ENCODE assay signal across 26 mouse cellular contexts in the genomic region with DNA sequence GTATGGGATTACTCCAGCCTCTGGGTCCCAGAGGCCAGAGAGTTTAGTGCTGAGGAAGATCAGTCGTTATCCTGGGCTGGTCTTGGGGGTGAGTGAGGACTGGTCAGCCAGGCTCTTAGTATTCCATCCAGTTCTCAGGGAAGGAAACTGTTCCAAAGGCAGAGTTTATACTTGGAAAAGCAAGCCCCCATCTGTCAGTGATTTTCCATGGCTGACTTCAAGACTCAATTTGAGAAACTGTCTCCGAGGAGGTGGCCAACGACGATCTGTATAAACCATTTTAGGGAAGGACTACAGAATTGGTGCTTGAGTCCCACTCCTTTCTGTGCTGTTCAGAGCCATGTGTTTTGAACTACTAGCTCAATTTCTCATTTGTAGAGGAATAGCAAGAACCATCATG. TPM values are rescaled to one million over a fixed set of nuclear protein-coding genes. Genes with fewer than 3 reads are reported as not detected.
DNase-seq lines count a peak whose midpoint lies in the region; TF ChIP-seq lines count a peak whose summit lies in the region.
"Had no signal": no experiment of that assay in that cellular context is flagged by ENCODE, and none has a peak within 500 bp of the region (broad histone marks: within the 10 kb centered on the region; RNA-seq: fewer than 3 reads in every experiment).

No protein-coding gene starts in this region.

- peaks cover 21% of the 10 kb centered on the region for H3K27me3 ChIP-seq in embryonic facial prominence, embryonic 10.5 days (replicated peaks; ENCODE audit: low read depth, poor library complexity, severe bottlenecking)
- H3K27me3 ChIP-seq: CH12.LX; embryonic facial prominence, embryonic 15.5 days; heart, embryonic 12.5 days; hindbrain, embryonic 13.5 days had no signal

- H3K4me1 ChIP-seq in olfactory bulb, adult 2 months (ENCODE audit: control insufficient read depth, insufficient read depth, low read length), result peaks cover 12% of the 10 kb centered on the region
- peaks cover 8% of the 10 kb centered on the region for H3K4me1 ChIP-seq in embryonic facial prominence, embryonic 10.5 days
- H3K4me1 ChIP-seq: embryonic facial prominence, embryonic 15.5 days; heart, embryonic 12.5 days had no signal

- peak; percentile 31 for DNase-seq in cerebellum, adult 9-10 months
- no peak for DNase-seq in cerebellum, adult 9-11 months
- DNase-seq in left cerebral cortex, adult 2 months (ENCODE audit: extremely low spot score in 1 of 2, low spot score in 2 of 2), result no peak
- no peak for DNase-seq in left cerebral cortex, adult 8-10 months (ENCODE audit: low spot score in 2 of 2)
- DNase-seq in embryonic facial prominence, embryonic 10.5 days (ENCODE audit: low spot score), result no peak
- DNase-seq: adrenal gland, postnatal 10 days; adrenal gland, postnatal 36 days; B cell, adult 2 months; cerebellum, adult 11-12 months; cerebellum, postnatal 10 days; cerebellum, postnatal 36 days; forebrain, postnatal 0 days; gastrocnemius, adult 2 months; gastrocnemius, postnatal 25 days; heart, adult 18-20 months; heart, postnatal 10 days; heart, postnatal 36 days had no signal

- WGBS in olfactory bulb, adult 2 months, result 87% methylated on average over 4 of the region's 4 CpGs
- 87% methylated on average over 4 of the region's 4 CpGs for WGBS in embryonic facial prominence, embryonic 10.5 days

- no peak overlapping the region for H3K4me3 ChIP-seq in left cerebral cortex, adult 2 months
- no peak overlapping the region for H3K4me3 ChIP-seq in olfactory bulb, adult 2 months (ENCODE audit: insufficient read depth, low read depth, low read length)
- H3K4me3 ChIP-seq in embryonic facial prominence, embryonic 10.5 days, result no peak overlapping the region
- H3K4me3 ChIP-seq: embryonic facial prominence, embryonic 12.5 days; embryonic facial prominence, embryonic 15.5 days; gastrocnemius, adult 2 months; heart, embryonic 12.5 days; heart, embryonic 15.5 days; hindbrain, embryonic 10.5 days; hindbrain, embryonic 13.5 days had no signal

- TF ChIP-seq CTCF in left cerebral cortex, adult 2 months (IDR thresholded peaks at IDR 0.05), result no peak
- TF ChIP-seq CTCF in olfactory bulb, adult 2 months (IDR thresholded peaks at IDR 0.05; ENCODE audit: insufficient read depth, low read depth, low read length), result no peak

- peaks cover 11% of the 10 kb centered on the region for H3K36me3 ChIP-seq in embryonic facial prominence, embryonic 10.5 days (replicated peaks)
- H3K36me3 ChIP-seq: heart, embryonic 15.5 days had no signal

- no peak for TF ChIP-seq POLR2A in olfactory bulb, adult 2 months (IDR thresholded peaks at IDR 0.05; ENCODE audit: insufficient read depth, low read depth, low read length)

- intact Hi-C loops in left cerebral cortex, adult 2 months (cut with DNase I), result no loop called here

- no peaks in the 10 kb centered on the region for H3K9me3 ChIP-seq in embryonic facial prominence, embryonic 10.5 days
- H3K9me3 ChIP-seq: embryonic facial prominence, embryonic 12.5 days; embryonic facial prominence, embryonic 15.5 days; heart, embryonic 12.5 days; heart, embryonic 15.5 days; hindbrain, embryonic 10.5 days; hindbrain, embryonic 13.5 days had no signal

- peak overlapping the region; percentile 89 for H3K27ac ChIP-seq in left cerebral cortex, adult 2 months
- H3K27ac ChIP-seq in olfactory bulb, adult 2 months (ENCODE audit: insufficient read depth, low read depth, low read length), result 0 out of 2 replicates have a peak overlapping the region, but pooled peaks have one; percentile 7
- no peak overlapping the region for H3K27ac ChIP-seq in embryonic facial prominence, embryonic 10.5 days (replicated peaks)
- H3K27ac ChIP-seq: embryonic facial prominence, embryonic 12.5 days; embryonic facial prominence, embryonic 15.5 days; gastrocnemius, adult 2 months; heart, embryonic 15.5 days; hindbrain, embryonic 10.5 days; hindbrain, embryonic 13.5 days had no signal

RNA-seq across cellular contexts. Expression of gene Map6d1, which starts 2.5 kb away (rescaled TPM):
- 10 to 100 TPM; 41.6 to 42.4 TPM for total RNA-seq in left cerebral cortex, adult 2 months (2021)
- 10 to 100 TPM; 34.4 to 42.8 (median 37.9) TPM for total RNA-seq in left cerebral cortex, adult 8-10 months (2022)
- polyA plus RNA-seq in olfactory bulb, adult 2 months (2012; ENCODE audit: insufficient read depth, insufficient read length, low replicate concordance, missing spikeins), result not detected in 2 replicates
- polyA plus RNA-seq in embryonic facial prominence, embryonic 10.5 days (2016; fragmentation: Nextera tagmentation; extraction: Ambion mirVana), result 0.66 and 1.3 TPM in 2 replicates
- total RNA-seq: G1E had no signal
- polyA plus RNA-seq: G1E had no signal
